Mouse (Mus musculus): Measurements from ENCODE around the gene Ndufs8. TPM values are rescaled to one million over a fixed set of nuclear protein-coding genes. Genes with fewer than 3 reads are reported as not detected.

Gene Ndufs8
- polyA plus RNA-seq, 1 experiment from 2014 or later = 225 TPM

- Histone ChIP-seq H3K4me1 (ENCODE audit: insufficient read depth, low read depth, low read length) (peaks cover 9% of the 10 kb centered on the region; the same call in 1 of the 2 replicates), H3K4me3 (ENCODE audit: low read depth, low read length) (peak within 1 kb of the TSS; percentile 55), H3K27ac (ENCODE audit: low read length) (peak within 1 kb of the TSS; percentile 47; the same call in 1 of the 2 replicates), H3K9me3 (ENCODE audit: low read length) (no peaks in the 10 kb centered on the region), H3K9ac (replicated peaks; ENCODE audit: low read depth) (peak within 1 kb of the TSS; percentile 51), H3K4me2 (replicated peaks; ENCODE audit: low read depth, low read length) (peak within 1 kb of the TSS; percentile 92), H3K36me3 (ENCODE audit: insufficient read depth, low read length) (no peaks in the 10 kb centered on the region), H3K27me3 (replicated peaks; ENCODE audit: insufficient read depth, low read length) (no peaks in the 10 kb centered on the region)
- WGBS = 7% methylated on average over 40 of the region's 42 CpGs
- peak; percentile 94 for ATAC-seq
- TF ChIP-seq EP300 (IDR thresholded peaks at IDR 0.05) = no peak
- no peak for TF ChIP-seq CTCF (IDR thresholded peaks at IDR 0.05)
- peak; percentile 93 for DNase-seq (ENCODE audit: low spot score)
Measured at GRCm38 (mm10) chr19:3935032-3935895, 22.7 kb upstream of the Ndufs8 start, which contains the start of gene Unc93b1. Gene Unc93b1 (plus strand): TSS chr19:3935186.

- WGBS = 91% methylated on average over 9 of the region's 9 CpGs
- ATAC-seq = no peak
- Histone ChIP-seq H3K27me3 (replicated peaks; ENCODE audit: insufficient read depth, low read length) (no peaks in the 10 kb centered on the region), H3K9me3 (ENCODE audit: low read length) (no peaks in the 10 kb centered on the region), H3K36me3 (ENCODE audit: insufficient read depth, low read length) (no peaks in the 10 kb centered on the region), H3K4me2 (replicated peaks; ENCODE audit: low read depth, low read length) (no peak overlapping the region), H3K9ac (replicated peaks; ENCODE audit: low read depth) (no peak overlapping the region), H3K4me1 (ENCODE audit: insufficient read depth, low read depth, low read length) (peaks cover 24% of the 10 kb centered on the region), H3K27ac (ENCODE audit: low read length) (no peak overlapping the region), H3K4me3 (ENCODE audit: low read depth, low read length) (no peak overlapping the region)
- TF ChIP-seq EP300 (IDR thresholded peaks at IDR 0.05) (no peak), CTCF (IDR thresholded peaks at IDR 0.05) (no peak)
- DNase-seq (ENCODE audit: low spot score) = no peak
Measured at GRCm38 (mm10) chr19:3931716-3932115, 19.1 kb upstream of the Ndufs8 start.

- DNase-seq (ENCODE audit: low spot score) (no peak), ATAC-seq (no peak)
- Histone ChIP-seq H3K27me3 (replicated peaks; ENCODE audit: insufficient read depth, low read length) (no peaks in the 10 kb centered on the region), H3K4me2 (replicated peaks; ENCODE audit: low read depth, low read length) (no peak overlapping the region), H3K36me3 (ENCODE audit: insufficient read depth, low read length) (no peaks in the 10 kb centered on the region), H3K27ac (ENCODE audit: low read length) (peak overlapping the region; percentile 76), H3K4me3 (ENCODE audit: low read depth, low read length) (no peak overlapping the region), H3K9me3 (ENCODE audit: low read length) (no peaks in the 10 kb centered on the region), H3K9ac (replicated peaks; ENCODE audit: low read depth) (no peak overlapping the region), H3K4me1 (ENCODE audit: insufficient read depth, low read depth, low read length) (peaks cover 18% of the 10 kb centered on the region)
- no peak for TF ChIP-seq EP300 (IDR thresholded peaks at IDR 0.05)
- no peak for TF ChIP-seq CTCF (IDR thresholded peaks at IDR 0.05)
- WGBS = 57% methylated on average over 18 of the region's 21 CpGs
Measured at GRCm38 (mm10) chr19:3930262-3931057, 17.9 kb upstream of the Ndufs8 start.

GRCm38 (mm10) chr19:3929211-3929941 is 16.8 kb upstream of the Ndufs8 start, which contains the start of gene Aldh3b1:
Gene Aldh3b1 (minus strand): TSS chr19:3929808.
- Histone ChIP-seq H3K27ac (ENCODE audit: low read length) (peak within 1 kb of the TSS; percentile 76), H3K4me1 (ENCODE audit: insufficient read depth, low read depth, low read length) (peaks cover 19% of the 10 kb centered on the region), H3K4me2 (replicated peaks; ENCODE audit: low read depth, low read length) (peak within 1 kb of the TSS; percentile 43), H3K36me3 (ENCODE audit: insufficient read depth, low read length) (no peaks in the 10 kb centered on the region), H3K9me3 (ENCODE audit: low read length) (no peaks in the 10 kb centered on the region), H3K9ac (replicated peaks; ENCODE audit: low read depth) (no peak within 1 kb of the TSS), H3K4me3 (ENCODE audit: low read depth, low read length) (no peak within 1 kb of the TSS), H3K27me3 (replicated peaks; ENCODE audit: insufficient read depth, low read length) (no peaks in the 10 kb centered on the region)
- TF ChIP-seq CTCF (IDR thresholded peaks at IDR 0.05) (no peak), EP300 (IDR thresholded peaks at IDR 0.05) (no peak)
- 7% methylated on average over 12 of the region's 12 CpGs for WGBS
- DNase-seq (ENCODE audit: low spot score) (peak; percentile 83), ATAC-seq (peak; percentile 78)

GRCm38 (mm10) chr19:3928779-3929178 is 16.2 kb upstream of the Ndufs8 start:
- WGBS = 73% methylated on average over 4 of the region's 4 CpGs
- H3K4me2 ChIP-seq (replicated peaks; ENCODE audit: low read depth, low read length) = peak overlapping the region; percentile 43; the same call in 1 of the 2 replicates

More at GRCm38 (mm10) chr19:3928779-3929178, 16.2 kb upstream of the Ndufs8 start:
- no peak overlapping the region for H3K9ac ChIP-seq (replicated peaks; ENCODE audit: low read depth)
- no peaks in the 10 kb centered on the region for H3K36me3 ChIP-seq (ENCODE audit: insufficient read depth, low read length)
- H3K4me3 ChIP-seq (ENCODE audit: low read depth, low read length) = no peak overlapping the region
- no peaks in the 10 kb centered on the region for H3K9me3 ChIP-seq (ENCODE audit: low read length)
- no peak for TF ChIP-seq CTCF (IDR thresholded peaks at IDR 0.05)
- no peak for TF ChIP-seq EP300 (IDR thresholded peaks at IDR 0.05)
- peaks cover 25% of the 10 kb centered on the region for H3K4me1 ChIP-seq (ENCODE audit: insufficient read depth, low read depth, low read length)
- ATAC-seq (no peak), DNase-seq (ENCODE audit: low spot score) (no peak)
- no peaks in the 10 kb centered on the region for H3K27me3 ChIP-seq (replicated peaks; ENCODE audit: insufficient read depth, low read length)
- H3K27ac ChIP-seq (ENCODE audit: low read length) = peak overlapping the region; percentile 76
